13 mouse cellular contexts compared by ENCODE assay signal in the genomic region with DNA sequence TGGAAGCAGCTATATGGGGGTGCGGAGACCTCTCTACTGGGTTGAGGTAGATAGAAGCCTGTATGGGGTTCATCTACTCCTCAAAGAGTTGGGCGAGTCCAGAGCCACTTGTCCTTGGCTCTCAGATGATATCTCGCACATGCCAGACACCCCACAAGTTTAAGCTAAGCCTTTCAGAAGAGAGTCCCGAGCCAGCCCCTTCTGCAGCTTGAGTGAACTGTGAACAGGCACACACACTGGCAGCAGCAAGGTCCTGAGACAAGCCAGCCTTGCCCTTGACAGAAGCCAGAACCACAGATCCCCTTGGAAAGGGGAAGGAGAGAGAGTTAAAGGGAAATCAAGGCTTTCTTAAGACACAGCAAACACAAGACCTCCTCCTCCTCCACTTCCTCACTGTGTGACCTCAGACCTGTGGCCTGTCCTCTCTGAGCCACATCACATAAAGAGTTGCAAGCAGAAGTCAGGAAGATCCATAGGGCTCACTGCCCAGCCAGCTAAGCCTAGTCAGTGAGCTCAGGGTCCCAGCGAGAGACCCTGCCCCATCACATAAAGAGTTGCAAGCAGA. TPM values are rescaled to one million over a fixed set of nuclear protein-coding genes. Genes with fewer than 3 reads are reported as not detected.
A peak's percentile ranks its signal among the peaks of the same experiment; 100 is the strongest.
DNase-seq lines count a peak whose midpoint lies in the region; ATAC-seq and TF ChIP-seq lines count a peak whose summit lies in the region.
"Had no signal": no experiment of that assay in that cellular context is flagged by ENCODE, and none has a peak within 500 bp of the region (broad histone marks: within the 10 kb centered on the region; RNA-seq: fewer than 3 reads in every experiment).

No protein-coding gene starts in this region.

- H3K36me3 ChIP-seq in kidney, embryonic 16.5 days (ENCODE audit: insufficient read depth, low read length) = no peaks in the 10 kb centered on the region
- no peaks in the 10 kb centered on the region for H3K36me3 ChIP-seq in macrophage (ENCODE audit: inconsistent target)
- H3K36me3 ChIP-seq: G1E; hindbrain, embryonic 13.5 days; midbrain, embryonic 10.5 days had no signal

- peaks cover 12% of the 10 kb centered on the region for H3K4me1 ChIP-seq in kidney, embryonic 16.5 days (ENCODE audit: insufficient read depth, low read length)
- peaks cover 4% of the 10 kb centered on the region for H3K4me1 ChIP-seq in bone marrow, adult 2 months (ENCODE audit: control insufficient read depth, insufficient read depth, low read length)

- no peak for TF ChIP-seq POLR2A in bone marrow, adult 2 months (IDR thresholded peaks at IDR 0.05; ENCODE audit: borderline replicate concordance, control insufficient read depth, low read depth, low read length)

- H3K9ac ChIP-seq in kidney, embryonic 16.5 days (replicated peaks; ENCODE audit: low read length) = no peak overlapping the region
- H3K9ac ChIP-seq: hindbrain, embryonic 13.5 days had no signal

- H3K4me3 ChIP-seq in kidney, embryonic 16.5 days (ENCODE audit: low read length) = peak overlapping the region; percentile 34; the same call in 1 of the 2 replicates
- H3K4me3 ChIP-seq in bone marrow, adult 2 months (replicated peaks; ENCODE audit: control insufficient read depth, low read depth, low read length) = no peak overlapping the region
- no peak overlapping the region for H3K4me3 ChIP-seq in macrophage (ENCODE audit: inconsistent target)
- H3K4me3 ChIP-seq: midbrain, embryonic 10.5 days had no signal

- 80% methylated on average over 5 of the region's 5 CpGs for WGBS in kidney, embryonic 16.5 days
- 49% methylated on average over 5 of the region's 5 CpGs for WGBS in bone marrow, adult 2 months
- WGBS in macrophage (ENCODE audit: missing documents) = 68% methylated on average over 5 of the region's 5 CpGs

- no peaks in the 10 kb centered on the region for H3K9me3 ChIP-seq in kidney, embryonic 16.5 days (ENCODE audit: low read length)
- H3K9me3 ChIP-seq: hindbrain, embryonic 13.5 days; midbrain, embryonic 10.5 days had no signal

- H3K27ac ChIP-seq in kidney, embryonic 16.5 days (ENCODE audit: low read length) = no peak overlapping the region
- peak overlapping the region; percentile 33; the same call in 1 of the 2 replicates for H3K27ac ChIP-seq in bone marrow, adult 2 months (ENCODE audit: control insufficient read depth, insufficient read depth, low read depth, low read length, poor library complexity)
- H3K27ac ChIP-seq in macrophage = peak overlapping the region; percentile 82
- H3K27ac ChIP-seq: hindbrain, embryonic 13.5 days; midbrain, embryonic 10.5 days had no signal

- peak overlapping the region; percentile 45 for H3K4me2 ChIP-seq in kidney, embryonic 16.5 days (replicated peaks; ENCODE audit: low read depth, low read length)
- H3K4me2 ChIP-seq: hindbrain, embryonic 13.5 days had no signal

- H3K79me2 ChIP-seq in macrophage (ENCODE audit: inconsistent target) = peaks cover 48% of the 10 kb centered on the region; the same call in 1 of the 2 replicates

- TF ChIP-seq CTCF in bone marrow, adult 2 months (IDR thresholded peaks at IDR 0.05; ENCODE audit: control insufficient read depth, insufficient read depth, low read length) = no peak

- H3K27me3 ChIP-seq in kidney, embryonic 16.5 days (ENCODE audit: insufficient read depth, low read length) = peaks cover 8% of the 10 kb centered on the region

- no peak for ATAC-seq in kidney, embryonic 16.5 days (ENCODE audit: low FRiP score, low TSS enrichment)
- ATAC-seq: activated CD4-positive, CD25-positive, alpha-beta regulatory T cell, adult 4 months had no signal

- peak; percentile 9 for DNase-seq in gastrocnemius, postnatal 25 days
- DNase-seq in gastrocnemius, postnatal 10 days = no peak
- no peak for DNase-seq in kidney, postnatal 10 days
- no peak for DNase-seq in adrenal gland, postnatal 36 days
- no peak for DNase-seq in cerebellum, adult 18-20 months
- DNase-seq: right cerebral cortex, postnatal 14 days had no signal

RNA-seq across cellular contexts. Expression of gene Cmklr1, which starts 1.5 kb away (rescaled TPM):
- total RNA-seq in gastrocnemius, postnatal 25 days (2021) = 10 to 100 TPM; 14.6 to 15.4 TPM
- total RNA-seq in gastrocnemius, postnatal 10 days (2021) = 10 to 100 TPM; 13.7 to 15.2 TPM
- 4.4 and 6.5 TPM in 2 replicates for polyA plus RNA-seq in kidney, embryonic 16.5 days (2015; fragmentation: Nextera tagmentation; extraction: Ambion mirVana)
- 1.2 and 2.6 TPM in 2 replicates for polyA plus RNA-seq in bone marrow, adult 2 months (2011; ENCODE audit: insufficient read depth, insufficient read length, low replicate concordance, missing spikeins)
- 10 to 100 TPM in 21 of 26 experiments, 1 to 10 TPM in 5; 4.5 to 37.0 (median 21.6) TPM for total RNA-seq in macrophage (2018; cell fraction: chromatin; rRNA removed)
- total RNA-seq in macrophage (2018; cell fraction: cytosol; rRNA removed) = 100 to 1,000 TPM in 1 of 26 experiments, 10 to 100 TPM in 25; 26.0 to 111 (median 60.2) TPM
- 100 to 1,000 TPM in 1 of 26 experiments, 10 to 100 TPM in 25; 14.9 to 102 (median 53.2) TPM for total RNA-seq in macrophage (2018; cell fraction: nucleus; rRNA removed)
- 26.6 to 82.0 TPM (median 61.8 TPM) in 3 replicates for polyA plus RNA-seq in macrophage (2018)
- 10 to 100 TPM; 15.3 to 24.4 TPM for total RNA-seq in adrenal gland, postnatal 36 days (2021)
- polyA plus RNA-seq: activated CD4-positive, CD25-positive, alpha-beta regulatory T cell, adult 4 months; G1E had no signal
